Mouse (Mus musculus) heart, postnatal 36 days (tissue): ENCODE data around the gene Bpifa3. TPM values are rescaled to one million over a fixed set of nuclear protein-coding genes. Genes with fewer than 3 reads are reported as not detected.
"Not testable (repeated sequence)": the region's sequence is repeated elsewhere in the genome, so short reads cannot be mapped to it uniquely, and the experiment has no call there.

Source experiments
- DNase-seq, 2 experiments: peaks; one replicate each; pipeline ENCODE4 v3.0.0; 2021 to 2022
- intact Hi-C: fragments of 180-260 bp; cut with DNase I; formaldehyde crosslinking; loops from one replicate; pipeline ENCODE4 v1.15.1; 2025
- total RNA-seq, 2 experiments: library from RNA; stranded (reverse); gene quantifications; 2 replicates each; pipeline ENCODE4 v1.2.3; 2021

The Bpifa3 gene
- not detected for total RNA-seq

GRCm38 (mm10) chr2:154130120-154130519, at the start of gene Bpifa3:
TSS of gene Bpifa3 (plus strand) at chr2:154130336.
- no peak for DNase-seq
- intact Hi-C loops = no loop called here

DNA sequence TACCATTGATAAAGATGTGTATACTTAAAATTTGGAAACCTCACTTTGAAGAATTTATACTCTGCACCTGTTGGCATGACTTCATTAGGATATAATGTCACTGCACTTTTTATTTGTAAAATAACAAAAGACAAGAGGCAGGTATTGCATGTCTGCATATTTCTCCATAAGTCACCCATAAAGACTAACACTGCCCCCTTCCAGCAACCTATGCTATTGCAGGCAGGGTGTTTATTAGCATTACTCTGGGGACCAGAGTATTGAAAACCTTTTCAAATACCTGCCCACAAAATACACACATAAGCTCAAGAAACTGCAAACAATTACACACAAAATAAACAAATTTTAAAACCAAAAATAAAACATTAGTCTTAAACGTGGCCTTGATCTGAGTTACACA, 32.4 kb upstream of the Bpifa3 start:
- no peak for DNase-seq
- intact Hi-C loops = no loop called here

DNA sequence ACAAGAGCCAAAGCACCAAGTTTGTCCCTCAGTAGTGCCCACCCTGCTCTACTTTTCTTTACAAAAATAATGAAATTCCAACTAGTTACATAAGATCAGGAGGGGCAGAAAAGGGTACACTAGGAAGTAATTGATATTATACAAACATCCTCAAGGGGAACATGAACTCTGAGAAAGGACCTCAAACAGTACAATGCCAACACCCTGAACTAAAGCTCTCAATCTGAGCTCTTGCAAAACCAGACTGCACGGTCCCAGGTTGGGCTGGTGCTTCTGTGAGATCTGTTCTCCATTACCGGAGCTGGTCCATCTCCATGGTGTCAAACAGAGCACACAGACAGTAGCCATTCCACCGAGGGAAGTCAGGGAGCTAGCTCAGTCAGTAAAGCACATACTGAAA, 12.8 kb upstream of the Bpifa3 start:
- intact Hi-C loops = no loop called here

GRCm38 (mm10) chr2:154142580-154142979, 12.4 kb downstream of the Bpifa3 start, which contains the start of gene Bpifa1:
TSS of gene Bpifa1 (plus strand) at chr2:154142880.
- intact Hi-C loops = no loop called here

More for the DNA sequence above, 12.8 kb upstream of the Bpifa3 start:
- no peak for DNase-seq

GRCm38 (mm10) chr2:154143735-154144134, 13.6 kb downstream of the Bpifa3 start:
- intact Hi-C loops = loop anchor here (1.0 kb wide), 1 partner anchor 22 kb away; no protein-coding TSS in a partner anchor
- DNase-seq = no peak

More at GRCm38 (mm10) chr2:154142580-154142979, 12.4 kb downstream of the Bpifa3 start, which contains the start of gene Bpifa1:
- DNase-seq = no peak

GRCm38 (mm10) chr2:154147496-154147895, 17.4 kb downstream of the Bpifa3 start:
- intact Hi-C loops = no loop called here
- no peak for DNase-seq

- intact Hi-C loops = loop anchor here (1.0 to 5.0 kb wide), 2 partner anchors 112 to 156 kb away; no protein-coding TSS in a partner anchor
- DNase-seq = peak; percentile 6 to 41
These were observed 28.3 kb downstream of the Bpifa3 start for GRCm38 (mm10) chr2:154158433-154158832.

DNA sequence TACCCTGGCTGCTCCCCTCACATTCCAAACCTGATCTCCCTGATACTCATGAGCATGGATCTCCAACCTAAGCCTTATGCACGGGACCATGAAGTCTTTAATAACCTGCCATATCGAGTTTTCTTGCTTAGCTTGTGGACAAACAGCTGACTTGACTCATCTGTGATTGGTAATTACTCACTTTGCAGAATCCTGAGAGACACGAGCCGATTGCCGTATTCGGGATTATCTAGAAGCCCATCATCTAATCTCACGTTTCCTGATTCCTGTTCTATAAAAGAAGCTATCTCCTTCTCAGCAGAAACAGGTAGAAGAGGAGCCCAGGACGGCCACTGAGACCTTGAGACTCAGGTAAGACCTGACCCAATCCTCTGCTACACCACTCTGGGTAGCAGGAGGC, 32.2 kb downstream of the Bpifa3 start, which contains the start of gene Bpifa5:
Gene Bpifa5, plus strand, starts transcription at position 301 of the 400 bp plus-strand sequence.
- DNase-seq = no peak
- intact Hi-C loops = no loop called here

GRCm38 (mm10) chr2:154163306-154163705, 33.2 kb downstream of the Bpifa3 start:
- DNase-seq = no peak
- intact Hi-C loops = no loop called here

DNA sequence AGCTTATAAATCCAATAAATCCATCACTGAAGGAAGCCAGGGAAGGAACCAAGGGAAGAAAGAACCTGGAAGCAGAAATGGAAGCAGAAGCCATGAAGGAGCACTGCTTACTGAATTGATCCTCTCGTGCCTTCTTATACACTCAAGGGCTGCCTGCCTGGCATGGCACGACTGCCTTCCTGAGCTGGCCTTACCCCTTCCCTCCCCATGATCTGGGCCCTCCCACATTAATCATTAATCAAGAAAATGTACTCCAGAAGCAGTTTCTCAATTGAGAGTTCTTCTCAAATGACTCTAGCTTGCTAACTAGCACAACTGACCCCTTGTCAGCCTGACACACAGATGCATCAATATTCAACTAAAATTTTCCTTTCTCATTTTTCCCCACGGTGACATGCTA, 39.0 kb downstream of the Bpifa3 start:
- no peak for DNase-seq
- intact Hi-C loops = no loop called here

DNA sequence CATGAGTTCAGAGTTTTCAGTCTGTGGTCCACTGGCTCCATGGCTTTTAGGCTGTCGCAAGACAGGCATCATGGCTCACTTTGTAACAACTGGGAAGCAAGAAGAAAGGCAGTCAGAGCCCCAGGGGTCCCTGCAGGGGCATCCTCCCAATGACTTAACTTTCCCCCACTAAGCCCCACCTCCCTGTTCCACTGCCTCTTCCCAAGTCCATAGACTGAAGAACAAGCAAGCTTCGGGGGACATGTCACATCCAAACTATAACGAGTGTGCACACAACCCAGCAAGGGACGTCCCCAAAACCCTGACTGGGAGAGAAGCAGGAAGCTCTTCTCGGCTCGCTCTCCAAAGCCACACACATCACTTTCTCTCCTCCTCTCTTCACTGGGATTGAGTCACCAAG, 41.5 kb downstream of the Bpifa3 start:
- DNase-seq = no peak
- intact Hi-C loops = loop anchor here (5.0 kb wide), 1 partner anchor 121 kb away; no protein-coding TSS in a partner anchor

GRCm38 (mm10) chr2:154173313-154173712, 43.2 kb downstream of the Bpifa3 start:
- no peak for DNase-seq
- intact Hi-C loops = loop anchor here (1.0 to 5.0 kb wide), 2 partner anchors 34 to 119 kb away; no protein-coding TSS in a partner anchor

DNA sequence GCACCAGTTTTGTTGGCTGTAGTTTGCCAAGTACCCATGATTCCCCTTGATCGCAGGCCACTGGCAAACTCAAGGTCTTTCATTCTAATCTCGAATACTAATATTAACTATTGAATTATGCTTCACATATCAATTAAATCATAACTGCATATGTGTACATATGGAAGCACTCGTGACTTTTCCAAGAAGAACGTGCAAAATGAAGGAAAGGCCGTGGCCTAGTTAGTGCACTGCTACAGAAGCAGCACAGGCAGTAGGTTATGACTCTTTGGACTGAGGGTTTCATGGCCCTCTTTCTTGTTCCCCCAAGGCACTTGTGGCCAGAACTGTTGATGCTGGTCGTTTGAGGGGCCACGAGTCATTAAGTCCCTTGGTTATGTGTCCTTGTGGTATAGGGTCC, 51.8 kb downstream of the Bpifa3 start:
- intact Hi-C loops, DNase-seq: not testable (repeated sequence)

DNA sequence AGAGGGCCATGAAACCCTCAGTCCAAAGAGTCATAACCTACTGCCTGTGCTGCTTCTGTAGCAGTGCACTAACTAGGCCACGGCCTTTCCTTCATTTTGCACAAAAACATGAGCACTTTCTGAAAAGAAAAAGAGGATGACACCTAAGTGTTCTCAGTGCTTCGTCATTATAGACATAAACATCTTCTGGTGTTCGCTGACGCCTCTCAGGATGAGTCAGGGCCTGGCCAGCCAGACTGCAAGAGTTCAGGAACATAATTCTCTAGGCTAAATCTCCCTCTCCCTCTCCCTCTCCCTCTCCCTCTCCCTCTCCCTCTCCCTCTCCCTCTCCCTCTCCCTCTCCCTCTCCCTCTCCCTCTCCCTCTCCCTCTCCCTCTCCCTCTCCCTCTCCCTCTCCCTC, 52.9 kb downstream of the Bpifa3 start:
- intact Hi-C loops, DNase-seq: not testable (repeated sequence)

GRCm38 (mm10) chr2:154185319-154185718, 55.2 kb downstream of the Bpifa3 start:
- DNase-seq = no peak

DNA sequence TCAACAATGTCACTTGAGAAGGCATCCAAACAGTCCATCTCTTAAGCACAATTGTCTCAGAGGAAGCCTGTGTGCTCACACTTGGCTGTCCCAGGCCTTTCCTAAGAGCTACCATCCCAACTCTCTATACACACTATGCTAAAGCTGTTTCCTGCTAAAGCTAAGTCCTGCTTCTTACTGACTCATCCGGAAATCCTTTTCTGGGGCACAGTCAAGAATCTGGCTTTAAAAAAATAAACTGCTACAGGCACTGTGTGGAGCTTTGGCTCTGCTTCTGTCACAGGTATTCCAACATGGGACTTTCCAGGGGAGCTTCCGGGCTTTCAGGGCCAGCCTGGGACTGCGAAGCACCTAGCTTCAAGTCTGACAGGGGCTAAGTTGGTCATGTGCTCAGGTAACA, 55.6 kb downstream of the Bpifa3 start:
- no peak for DNase-seq
- intact Hi-C loops = no loop called here

More at GRCm38 (mm10) chr2:154185319-154185718, 55.2 kb downstream of the Bpifa3 start:
- intact Hi-C loops = no loop called here

DNA sequence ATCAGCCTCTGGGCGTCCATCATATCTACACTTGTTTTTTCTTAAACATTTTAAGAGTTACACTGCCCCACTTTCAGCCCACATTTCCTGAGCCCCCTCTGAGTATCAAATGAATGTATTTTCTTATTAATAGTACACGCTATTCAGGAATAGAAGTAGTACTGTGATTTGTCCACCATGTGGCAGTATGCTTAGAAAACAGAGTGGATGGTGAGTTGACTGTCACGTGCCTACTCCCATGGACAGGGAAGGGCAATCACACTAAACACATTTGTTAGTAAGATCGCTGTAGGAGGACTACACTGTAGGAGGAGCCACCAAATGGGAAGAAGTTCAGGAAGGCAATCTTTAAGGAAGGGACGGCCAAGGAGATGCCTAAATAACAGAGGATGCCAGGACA, 57.3 kb downstream of the Bpifa3 start:
- intact Hi-C loops = no loop called here
- no peak for DNase-seq

Other genes with a start within 250 kb of the Bpifa3 start
- not detected for gene Bpifb6, start 229.9 kb upstream of the Bpifa3 start, total RNA-seq
- gene Bpifb3, start 212.1 kb upstream of the Bpifa3 start, total RNA-seq = not detected
- gene Bpifb4, start 192.1 kb upstream of the Bpifa3 start, total RNA-seq = not detected
- gene Bpifa6, start 155.4 kb upstream of the Bpifa3 start, total RNA-seq = not detected
- not detected for gene Bpifa2, start 122.1 kb upstream of the Bpifa3 start, total RNA-seq
- not detected for gene Bpifa1, start 12.5 kb downstream of the Bpifa3 start, total RNA-seq
- not detected for gene Bpifa5, start 32.3 kb downstream of the Bpifa3 start, total RNA-seq
- gene Bpifb1, start 60.5 kb downstream of the Bpifa3 start, total RNA-seq = not detected
- not detected for gene Bpifb5, start 93.4 kb downstream of the Bpifa3 start, total RNA-seq
- not detected for gene Bpifb9a, start 127.5 kb downstream of the Bpifa3 start, total RNA-seq
- not detected for gene Bpifb9b, start 176.9 kb downstream of the Bpifa3 start, total RNA-seq
- gene Cdk5rap1, start 242.7 kb downstream of the Bpifa3 start, total RNA-seq = 10 to 100 TPM; 20.4 to 23.7 TPM